Mouse (Mus musculus) lung, postnatal 10 days (tissue): Measurements from ENCODE around the gene Prdx1.

ENCODE experiments used
- DNase-seq: peaks from one replicate; pipeline ENCODE4 v3.0.0; 2021

The Prdx1 gene

DNA sequence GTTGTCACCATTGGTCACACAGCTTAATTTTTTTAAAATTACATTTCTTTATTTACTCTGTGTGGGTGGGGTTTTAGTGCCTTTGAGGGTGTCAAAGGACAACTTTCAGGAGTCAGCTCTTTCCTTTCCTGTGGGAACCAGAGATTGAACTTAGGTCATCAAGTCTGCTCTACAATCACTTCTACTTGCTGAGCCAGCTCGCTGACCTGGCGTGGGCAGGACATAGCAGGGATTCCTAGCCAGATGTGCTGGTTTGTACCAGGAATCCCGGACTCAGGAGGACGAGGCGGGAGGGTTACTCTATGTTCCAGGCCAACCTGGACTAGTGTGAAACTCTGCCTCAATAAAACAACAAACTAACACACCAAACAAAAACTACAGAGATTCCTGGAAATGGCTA, 47.0 kb downstream of the Prdx1 start:
- no peak for DNase-seq

DNA sequence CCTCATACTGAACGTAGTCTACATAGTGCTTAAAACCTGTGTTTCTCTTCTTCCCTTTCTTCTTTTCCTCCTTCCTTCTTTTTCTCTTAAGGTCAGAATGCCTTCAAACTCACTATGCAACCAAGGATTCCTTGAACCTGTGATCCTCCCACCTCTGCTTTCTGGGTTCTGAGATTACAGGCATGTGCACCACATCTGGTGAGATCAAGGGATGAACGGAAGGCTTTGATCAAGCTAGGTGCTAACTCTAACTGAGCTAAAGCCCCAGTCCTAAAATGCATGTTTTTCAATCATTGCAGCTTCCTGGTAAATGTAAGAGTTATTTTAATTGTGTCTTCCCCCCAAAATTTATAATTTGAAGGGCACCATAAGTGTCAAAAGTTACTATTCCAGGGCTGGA, 49.7 kb downstream of the Prdx1 start:
- DNase-seq: no peak

DNA sequence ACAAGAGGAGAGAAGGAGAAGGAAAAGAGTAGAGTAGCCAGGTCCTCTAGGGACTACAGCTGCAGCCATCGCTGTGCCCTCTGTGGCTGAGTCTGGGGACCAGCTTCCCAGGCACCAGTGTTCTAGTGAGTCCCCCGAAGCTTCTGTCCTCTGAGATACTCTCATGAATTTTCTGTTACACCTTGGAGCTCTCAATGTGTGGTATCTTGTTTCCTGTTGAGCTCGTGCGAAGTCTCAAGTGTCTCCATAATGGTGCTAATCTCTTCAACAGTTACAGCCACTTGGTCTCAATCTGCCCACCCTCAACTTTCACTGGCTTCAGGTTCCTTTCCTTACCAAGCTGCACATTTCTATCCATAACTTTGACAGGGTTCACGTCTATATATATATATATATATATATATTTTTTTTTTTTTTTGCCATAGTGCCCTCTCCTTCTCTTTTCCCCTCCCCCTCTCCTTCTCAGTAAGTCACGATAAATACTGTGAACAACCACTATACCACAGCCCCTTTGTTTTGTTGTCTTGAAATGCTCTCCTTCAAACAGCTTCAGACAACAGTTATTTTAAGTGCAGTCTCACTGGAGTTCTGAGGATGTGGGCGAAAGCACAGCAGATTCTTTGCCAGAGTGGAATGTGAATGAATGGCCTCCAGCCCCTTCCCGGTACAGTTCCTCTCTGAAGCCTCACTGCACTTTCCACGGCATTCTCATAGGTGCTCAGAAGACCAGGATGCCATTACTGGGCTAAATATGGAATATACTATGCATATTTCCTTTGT, 53.8 kb downstream of the Prdx1 start:
- DNase-seq: no peak

DNA sequence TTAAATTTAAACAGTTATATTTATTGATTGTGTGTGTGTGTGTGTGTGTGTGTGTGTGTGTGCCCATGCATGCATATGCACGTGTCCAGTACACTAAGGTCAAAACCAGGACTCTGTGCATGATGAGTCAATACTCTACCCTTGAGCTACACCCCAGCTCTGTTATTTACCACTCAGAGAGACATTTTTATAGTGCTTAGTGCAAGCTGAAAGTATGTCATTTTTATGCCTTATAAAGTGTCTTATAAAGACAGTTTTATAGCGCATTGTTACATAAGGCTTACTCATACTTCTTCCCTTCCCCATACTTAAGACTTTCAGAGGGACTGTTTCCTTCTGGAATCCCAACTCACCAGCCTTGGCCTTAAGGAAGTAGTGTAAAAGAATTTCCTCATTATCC, 64.4 kb downstream of the Prdx1 start:
- DNase-seq: no peak
